Mouse (Mus musculus): ENCODE data around the gene Snhg11.

- no peak for TF ChIP-seq POLR2A (IDR thresholded peaks at IDR 0.05; ENCODE audit: insufficient read depth, low read depth, low read length)
- TF ChIP-seq CTCF (IDR thresholded peaks at IDR 0.05) = no peak
Observed at GRCm38 (mm10) chr2:158410022-158411014, 34.9 kb downstream of the Snhg11 start.
